Mouse (Mus musculus) embryonic fibroblast, embryonic 13.5 days (primary cell): ENCODE results near the gene Gng13.

ENCODE experiments used
- CTCF ChIP-seq: IDR thresholded peaks from 2 replicates; pipeline ENCODE4 v1.5.1; 2011; ENCODE audit warnings: mild to moderate bottlenecking, control low read depth, low read length, moderate library complexity, borderline replicate concordance; ENCODE audit not compliant: insufficient read depth
- POLR2A ChIP-seq: IDR thresholded peaks from 2 replicates; pipeline ENCODE4 v1.6.1; 2011; ENCODE audit warnings: low read depth, mild to moderate bottlenecking, control low read depth, low read length, moderate library complexity

GRCm38 (mm10) chr17:25754241-25754640 is 37.3 kb downstream of the Gng13 start, which contains the start of gene Msln:
- TF ChIP-seq CTCF (no peak), POLR2A (no peak)
